Mouse (Mus musculus): Measurements from ENCODE around the gene Rgs9.
A peak's percentile ranks its signal among the peaks of the same experiment; 100 is the strongest.

Rgs9 gene

DNA sequence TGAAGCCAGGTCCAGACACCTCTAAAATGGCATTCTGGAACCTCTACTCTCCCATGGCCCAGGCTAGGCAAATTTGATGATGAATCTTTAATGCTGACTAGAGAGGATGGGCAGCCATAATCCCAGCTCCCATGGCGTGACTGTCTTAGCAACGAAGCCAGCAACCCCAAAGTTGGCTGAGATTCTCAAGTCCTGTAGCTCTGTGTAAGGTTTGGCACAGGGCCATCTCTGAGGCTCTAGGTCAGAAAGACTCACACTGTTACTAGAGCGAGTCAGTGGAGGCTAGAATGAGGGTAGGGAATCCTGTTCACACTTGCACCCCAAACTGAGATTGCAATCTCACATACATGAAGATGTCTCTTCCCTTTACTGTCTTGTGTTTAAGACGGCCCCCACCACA, 57.8 kb downstream of the Rgs9 start:
- DNase-seq (ENCODE audit: low spot score in 2 of 2): no peak

DNA sequence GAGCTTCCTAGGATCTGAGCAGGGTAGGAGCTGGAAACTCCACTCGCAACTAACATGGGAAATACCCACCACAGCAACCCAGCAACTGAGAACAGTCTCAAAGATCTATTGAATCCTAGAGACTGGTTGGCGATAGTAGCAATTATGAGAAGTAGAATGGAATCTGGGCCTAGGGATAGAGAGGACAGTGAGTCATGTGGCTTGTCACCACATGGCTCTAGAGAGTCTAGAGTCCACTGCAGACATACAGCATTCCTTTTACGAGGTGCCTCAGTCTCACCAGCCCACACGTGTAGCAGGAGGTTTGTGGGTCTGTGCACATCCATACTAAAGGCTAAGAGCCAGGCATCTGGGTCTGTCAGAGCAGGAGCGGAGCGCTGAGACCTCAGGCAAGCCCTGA, 59.3 kb downstream of the Rgs9 start:
- no peak for DNase-seq (ENCODE audit: low spot score in 2 of 2)

DNA sequence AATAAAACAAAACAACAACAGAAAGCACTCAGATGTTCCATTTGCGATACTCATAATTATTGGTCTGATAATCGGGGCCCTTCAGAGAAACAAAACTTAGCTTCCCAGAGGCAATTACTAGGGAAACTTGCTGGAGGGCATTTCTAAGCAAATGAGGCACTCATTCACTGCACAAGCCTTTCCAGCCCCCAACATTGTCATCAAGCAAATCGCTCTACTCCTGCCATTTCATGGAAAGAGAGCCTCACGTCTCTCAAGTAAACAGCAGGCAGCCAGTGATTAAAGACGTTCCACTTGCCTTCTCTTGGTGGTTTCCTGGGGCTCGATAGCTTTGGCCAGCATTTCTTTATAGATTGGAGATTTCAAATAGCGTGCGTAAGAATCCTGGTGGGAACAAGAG, 60.1 kb downstream of the Rgs9 start:
- DNase-seq (ENCODE audit: low spot score in 2 of 2): no peak

DNA sequence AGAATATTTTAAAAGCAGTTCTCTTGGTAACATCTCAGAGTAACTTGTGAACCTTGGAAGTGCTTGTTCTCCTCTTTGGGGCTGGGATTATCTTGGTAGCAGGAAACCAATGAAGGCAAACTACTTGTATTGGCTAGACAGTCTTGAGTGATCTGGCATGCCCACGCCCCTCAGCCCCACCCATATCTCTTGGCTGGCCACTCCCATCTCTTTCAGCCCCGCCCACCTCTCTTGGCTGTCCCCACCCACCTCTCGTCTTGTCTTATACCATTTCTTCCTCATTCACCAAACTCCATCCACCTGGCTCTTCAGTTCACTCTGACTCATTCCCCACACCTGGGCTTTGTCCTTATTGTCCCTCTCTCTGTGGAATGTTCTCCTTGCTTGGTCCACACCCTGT, 64.3 kb downstream of the Rgs9 start:
- DNase-seq (ENCODE audit: low spot score in 2 of 2): no peak

DNA sequence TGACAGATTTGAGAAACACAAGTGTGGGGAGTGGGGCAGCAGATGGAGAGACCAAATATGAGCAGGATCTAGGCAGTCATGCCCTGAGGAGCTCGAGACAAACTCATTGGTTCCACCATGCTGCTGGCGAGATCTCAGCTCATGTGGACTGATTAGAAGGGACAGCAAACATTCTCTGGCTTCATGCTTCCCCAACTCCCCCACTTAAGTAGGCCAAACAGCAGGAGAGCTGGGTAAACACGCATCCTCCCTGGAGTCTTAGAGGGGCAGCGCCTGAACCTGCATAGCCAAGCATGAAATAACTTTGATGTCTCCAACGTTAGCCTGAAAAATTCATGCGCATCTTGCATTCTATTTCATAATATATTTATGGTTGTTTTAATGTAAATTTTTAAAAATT, 65.1 kb downstream of the Rgs9 start:
- no peak for DNase-seq (ENCODE audit: low spot score in 2 of 2)

DNA sequence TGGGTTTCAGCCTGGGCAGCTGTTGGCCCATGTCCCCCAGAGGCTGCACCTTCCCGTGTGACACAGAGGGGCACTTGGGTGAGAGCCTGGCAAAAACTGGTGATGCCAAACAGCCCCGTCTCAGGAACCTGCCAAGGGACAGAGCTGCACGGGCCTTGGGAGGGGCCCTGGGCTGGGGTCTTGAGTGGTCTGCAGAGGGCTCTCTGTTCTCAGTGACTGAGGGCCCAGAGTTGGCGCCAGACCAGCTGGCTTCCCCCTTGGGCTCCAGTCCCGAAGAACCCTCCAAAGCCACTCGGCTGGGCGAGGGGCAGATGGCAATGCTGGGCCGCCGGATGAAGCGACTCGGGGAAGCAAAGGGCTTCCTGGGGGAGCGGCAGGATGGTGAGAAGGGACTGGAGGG, 70.8 kb downstream of the Rgs9 start:
- DNase-seq (ENCODE audit: low spot score in 2 of 2): peak in 1 of 2 experiments; percentile 55

DNA sequence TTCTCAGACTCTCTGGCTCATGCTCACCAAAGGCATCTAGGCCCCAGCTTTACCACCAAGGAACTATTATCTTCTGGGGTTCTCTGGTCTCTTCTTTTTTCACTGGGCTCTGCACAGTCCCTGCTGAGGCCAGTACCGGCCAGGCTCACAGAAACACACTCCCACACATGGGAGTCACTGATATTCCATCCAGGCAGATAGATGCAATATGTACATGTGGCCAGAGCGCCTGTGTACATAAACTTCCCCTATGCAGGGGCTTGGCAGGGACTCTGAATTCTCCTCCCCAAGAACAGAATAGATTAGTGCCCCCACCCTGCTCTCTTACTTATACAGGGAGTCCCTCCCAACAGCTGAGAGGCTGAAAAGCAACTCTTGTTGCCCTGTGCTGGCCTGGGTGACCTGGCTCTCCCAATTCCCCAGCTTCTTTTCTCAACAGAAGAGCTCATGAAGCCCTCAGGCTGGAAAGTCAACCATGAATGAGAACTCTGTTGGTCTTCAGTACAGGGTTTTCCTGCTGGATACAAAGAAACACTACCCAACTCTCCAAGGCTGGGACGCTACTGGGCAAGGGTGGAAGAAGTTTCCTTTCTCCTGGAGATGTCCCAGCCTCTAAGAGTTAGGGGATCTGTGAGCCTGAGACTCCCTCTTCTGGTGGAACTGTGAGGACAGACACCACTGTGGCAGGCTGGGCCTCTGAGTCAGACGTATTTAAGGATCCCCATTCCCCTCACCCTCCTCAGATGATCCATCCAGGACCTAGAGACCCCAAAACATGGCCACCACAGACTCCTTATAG, 76.5 kb downstream of the Rgs9 start:
- DNase-seq (ENCODE audit: low spot score in 2 of 2): peak in 1 of 2 experiments; percentile 57

DNA sequence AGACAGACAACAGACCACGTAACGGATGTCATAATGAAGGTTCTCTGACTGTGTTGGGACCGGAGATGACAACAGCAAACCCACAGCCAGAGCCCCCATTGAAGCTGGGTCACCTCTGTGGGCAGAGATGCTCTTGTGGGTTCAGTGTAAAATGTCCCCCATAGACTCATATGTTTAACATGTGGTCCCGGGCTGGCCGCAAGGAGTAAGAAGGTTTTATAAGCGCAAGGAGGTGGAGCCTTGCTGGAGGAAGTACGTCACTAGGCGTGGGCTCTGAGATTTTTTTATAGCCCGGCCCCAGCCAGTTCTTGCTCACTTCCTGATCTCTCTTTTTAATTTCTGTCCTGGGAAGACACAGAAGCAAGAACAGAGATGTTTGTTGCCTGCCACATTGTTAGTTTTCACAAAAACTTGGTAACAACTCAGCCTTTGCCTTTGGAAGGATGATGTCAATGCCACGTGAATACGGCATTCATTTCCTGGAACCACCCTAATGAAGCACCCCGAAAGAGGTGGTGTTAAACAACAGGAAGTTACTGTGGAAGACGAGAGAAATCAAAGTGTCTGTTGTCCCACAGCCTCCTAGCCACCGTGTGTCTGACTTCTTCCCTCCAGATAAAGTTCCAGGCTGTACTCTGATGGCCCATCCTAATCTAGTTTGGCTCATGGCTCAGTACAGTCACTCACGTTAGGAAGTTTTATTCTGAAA, 79.1 kb downstream of the Rgs9 start:
- DNase-seq (ENCODE audit: low spot score in 2 of 2): no peak

DNA sequence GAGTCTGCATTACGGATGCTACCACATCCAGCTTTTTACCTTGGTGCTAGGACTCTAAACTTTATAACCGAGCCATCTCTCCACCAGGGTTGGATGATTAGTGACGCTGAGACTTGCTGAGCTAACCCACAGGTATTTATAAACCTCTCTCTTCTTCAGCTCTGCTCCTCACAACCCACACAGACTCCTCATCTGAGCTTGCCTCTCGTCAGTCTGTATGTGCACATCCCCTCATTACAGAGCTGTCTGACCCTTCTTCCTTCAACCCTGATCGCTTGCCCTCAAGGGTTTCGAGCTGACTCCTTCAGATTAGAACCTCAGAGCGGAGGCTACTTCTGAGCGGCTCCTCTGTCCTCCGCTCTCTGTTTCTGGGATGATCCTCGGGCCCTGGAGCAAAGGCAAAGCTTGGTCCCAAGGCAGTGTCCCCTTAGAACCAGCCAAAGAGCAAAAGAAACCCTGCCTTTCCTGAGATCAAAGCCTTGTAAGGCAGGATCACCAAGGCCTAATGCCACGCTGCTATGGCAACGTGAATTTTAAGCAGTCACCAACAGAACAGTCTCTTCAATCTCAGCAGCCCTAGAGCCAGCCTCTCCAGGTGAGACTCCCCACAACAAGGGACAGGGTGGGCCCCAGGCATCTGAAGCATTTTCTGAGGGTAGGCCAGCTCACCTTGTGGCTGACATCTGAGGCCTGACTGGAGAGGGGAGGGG, 79.9 kb downstream of the Rgs9 start:
- DNase-seq (ENCODE audit: low spot score in 2 of 2): peak; percentile 37 to 62

DNA sequence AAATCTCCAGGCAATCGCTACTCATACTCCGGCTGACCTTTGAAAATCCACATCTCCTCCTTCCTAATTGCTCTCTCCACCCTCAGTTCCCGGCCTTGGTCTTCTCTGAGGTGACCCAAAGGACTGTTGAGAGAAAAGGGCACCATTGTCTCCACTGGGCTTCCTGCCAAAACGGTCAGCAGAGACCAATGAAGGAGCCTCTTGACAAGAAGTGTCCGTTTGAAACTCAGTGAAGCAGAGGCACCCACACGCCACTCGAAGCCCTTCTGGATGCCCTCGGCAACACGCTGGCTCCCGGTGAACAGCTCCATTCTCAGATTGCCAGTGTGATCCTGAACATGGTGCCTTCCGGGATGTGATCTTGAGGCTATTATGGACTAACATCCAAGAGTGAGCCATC, 87.2 kb downstream of the Rgs9 start:
- peak; percentile 55 to 61 for DNase-seq (ENCODE audit: low spot score in 2 of 2)

DNA sequence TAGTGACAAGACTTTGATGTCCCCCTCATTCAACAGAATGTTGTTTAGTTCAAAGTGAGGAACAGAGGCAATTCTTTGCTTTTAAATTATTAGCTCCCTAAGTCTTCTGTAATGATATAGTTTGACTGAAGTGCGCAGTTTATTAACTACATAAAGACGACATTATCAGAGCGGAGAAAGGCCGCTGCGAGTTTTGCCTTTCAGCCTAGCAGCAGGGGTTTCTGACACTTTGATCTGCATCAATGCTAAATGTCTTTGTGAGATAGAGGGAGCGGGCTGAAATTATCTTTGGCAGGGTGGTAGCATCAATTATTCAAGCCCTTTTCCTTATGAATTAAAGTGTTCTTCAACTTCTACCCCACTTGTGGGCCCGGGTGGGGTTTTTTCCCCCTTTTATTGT, 87.6 kb downstream of the Rgs9 start:
- no peak for DNase-seq (ENCODE audit: low spot score in 2 of 2)

DNA sequence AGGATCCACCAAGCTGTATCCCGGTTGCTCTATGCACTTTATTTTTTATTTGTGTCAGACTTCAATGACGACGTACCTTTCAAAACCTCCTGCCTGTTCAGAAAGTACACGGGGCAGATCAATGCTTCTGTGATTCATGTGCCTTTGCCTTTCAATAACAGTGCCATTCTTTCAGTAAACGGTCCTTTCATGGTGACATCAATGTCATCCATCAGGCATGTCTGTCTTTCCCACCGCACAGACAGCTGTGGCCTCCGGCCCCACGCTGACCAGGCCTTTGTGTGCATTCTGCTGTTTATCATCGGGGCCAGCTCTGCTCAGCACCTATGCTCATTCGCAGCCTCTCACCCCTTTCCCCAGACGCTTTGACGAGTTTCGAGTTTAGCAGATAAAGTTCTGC, 91.2 kb downstream of the Rgs9 start:
- DNase-seq (ENCODE audit: low spot score in 2 of 2): no peak

DNA sequence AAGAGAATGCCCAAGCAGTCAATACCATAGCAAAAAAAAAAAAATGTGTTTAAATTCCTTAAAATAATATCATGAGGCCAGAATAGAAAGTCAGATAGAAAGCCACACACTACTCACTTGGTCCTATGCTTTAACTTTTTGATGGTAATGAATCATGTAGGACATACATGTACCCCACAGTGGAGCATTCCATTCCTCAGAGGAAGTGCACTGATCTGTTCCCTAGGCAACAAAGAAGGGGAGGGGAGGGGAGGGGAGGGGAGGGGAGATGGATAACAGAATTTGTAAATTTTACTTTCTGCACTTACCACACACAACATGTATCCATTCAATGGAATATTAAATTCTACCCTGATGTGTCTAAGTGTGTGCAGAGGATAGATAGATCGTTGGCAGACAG, 91.9 kb downstream of the Rgs9 start:
- no peak for DNase-seq (ENCODE audit: low spot score in 2 of 2)

DNA sequence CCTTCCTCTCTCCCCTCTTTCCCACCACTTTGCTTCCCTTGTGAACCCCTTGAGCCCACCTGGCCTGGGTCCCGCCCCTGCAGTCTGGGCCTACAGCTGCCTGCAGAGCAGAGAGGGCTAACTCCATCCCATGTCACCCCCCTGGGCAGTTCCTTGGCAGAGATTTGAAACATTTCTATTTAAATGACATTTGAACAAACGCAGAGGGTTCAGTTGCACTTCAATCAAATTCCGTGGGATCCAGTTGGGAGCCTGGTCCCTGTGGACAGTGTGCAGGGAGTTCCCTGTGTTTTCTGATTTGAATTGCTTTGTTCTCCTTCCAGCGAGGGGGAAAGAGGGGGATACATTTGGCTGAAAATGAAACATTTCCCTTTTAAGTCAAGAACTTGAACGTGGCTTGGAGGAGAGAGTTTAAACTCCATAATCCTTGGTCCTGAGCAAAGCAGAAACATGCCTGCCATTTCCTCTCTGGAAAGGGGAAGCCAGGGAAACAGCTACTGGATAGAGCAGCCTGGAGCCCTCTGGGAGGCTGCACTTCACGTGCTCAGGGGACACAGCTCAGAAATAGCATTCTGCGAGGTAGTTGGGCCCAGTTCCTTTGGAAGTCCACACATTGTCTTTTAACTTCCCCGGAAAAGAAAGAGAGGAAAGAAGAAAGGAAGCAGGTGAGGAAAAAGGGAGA, 98.2 kb downstream of the Rgs9 start:
- no peak for DNase-seq (ENCODE audit: low spot score in 2 of 2)

DNA sequence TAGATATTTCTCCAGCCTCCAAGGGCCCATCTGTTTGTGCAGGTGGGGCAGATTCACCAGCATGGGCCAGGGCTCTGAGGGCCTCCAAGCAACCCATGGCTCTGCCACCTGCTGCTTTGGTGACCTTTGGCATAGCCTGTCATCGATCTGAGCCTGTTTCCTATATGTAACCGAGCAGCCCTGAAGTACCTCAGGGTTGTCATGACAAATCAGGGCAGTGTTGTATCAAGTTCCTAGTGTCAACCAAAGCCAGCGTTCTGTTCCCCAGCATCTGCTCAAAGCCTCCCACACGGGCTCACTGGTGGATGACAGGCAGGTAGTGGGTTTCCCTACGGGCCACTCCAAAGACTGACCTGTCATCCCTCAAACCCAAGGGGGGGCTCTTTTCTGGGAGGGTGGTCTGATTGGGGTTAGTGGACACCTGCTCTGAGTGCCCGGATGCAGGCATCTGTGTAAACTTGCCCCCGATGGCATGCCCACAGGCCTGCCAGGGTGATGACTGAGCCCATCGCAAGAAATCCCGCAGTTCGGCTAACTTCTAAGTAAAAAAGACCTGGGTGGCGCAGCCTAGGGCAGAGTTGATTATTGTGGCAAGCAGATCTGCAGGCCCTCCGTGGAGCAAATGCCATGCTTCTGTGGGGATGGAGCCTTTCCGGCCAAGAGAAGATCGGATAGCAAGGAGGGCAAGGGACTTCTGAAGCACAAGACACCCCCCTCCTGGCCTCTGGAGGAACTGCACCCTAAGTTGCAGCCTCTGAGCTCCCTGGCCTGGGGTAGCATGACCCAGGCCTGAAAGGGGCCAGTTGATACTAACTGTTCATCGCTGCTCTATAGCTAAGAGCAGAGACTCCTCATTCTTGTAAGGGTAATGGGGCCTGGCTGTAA, 105.0 kb downstream of the Rgs9 start:
- DNase-seq (ENCODE audit: low spot score in 2 of 2): peak; percentile 54 to 74

DNA sequence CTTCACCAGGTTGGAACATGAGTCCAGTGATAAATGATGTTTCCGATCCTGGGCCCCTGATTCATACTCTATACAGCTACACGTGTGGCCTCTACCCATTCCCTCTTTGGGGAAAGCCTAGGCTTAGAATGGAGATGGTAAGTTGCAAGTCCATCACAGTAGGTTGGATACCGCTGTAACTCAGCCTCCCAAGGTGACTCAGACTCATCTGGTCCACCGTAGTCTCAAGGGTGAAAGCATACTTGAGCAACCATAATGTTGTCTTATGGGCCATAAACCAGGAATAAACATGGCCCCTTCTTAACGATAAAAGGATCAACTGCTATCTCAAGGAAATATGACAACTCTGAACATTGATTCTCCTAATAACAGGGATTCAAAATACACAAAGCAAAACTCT, 109.7 kb downstream of the Rgs9 start:
- no peak for DNase-seq (ENCODE audit: low spot score in 2 of 2)

DNA sequence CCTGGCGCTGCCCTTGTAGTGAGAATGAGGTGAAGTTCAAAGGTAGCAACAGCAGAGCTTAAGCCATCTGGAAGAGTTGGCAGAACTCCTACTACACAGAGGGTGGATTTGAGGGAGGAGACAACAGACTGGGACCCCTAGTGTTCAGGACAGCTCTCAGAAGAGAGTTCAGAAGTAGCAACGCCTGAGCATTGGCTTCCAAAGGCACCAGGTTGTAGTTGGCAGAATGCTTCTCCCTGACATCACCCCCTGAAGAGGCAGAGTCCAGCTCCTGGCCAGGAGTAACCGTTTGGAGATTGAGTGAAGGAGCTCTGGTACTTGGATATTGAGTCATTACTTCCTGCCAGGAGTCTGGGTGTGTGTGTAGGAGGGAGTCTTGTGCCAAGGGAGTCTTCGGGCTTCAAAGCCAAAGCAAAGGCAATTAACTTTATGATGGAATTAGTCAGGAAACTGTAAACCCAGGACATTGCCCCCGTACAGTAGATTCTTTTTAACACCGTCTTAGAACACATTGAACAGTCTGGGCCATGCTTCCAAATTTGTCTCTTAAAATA, 110.2 kb downstream of the Rgs9 start:
- DNase-seq (ENCODE audit: low spot score in 2 of 2): no peak

DNA sequence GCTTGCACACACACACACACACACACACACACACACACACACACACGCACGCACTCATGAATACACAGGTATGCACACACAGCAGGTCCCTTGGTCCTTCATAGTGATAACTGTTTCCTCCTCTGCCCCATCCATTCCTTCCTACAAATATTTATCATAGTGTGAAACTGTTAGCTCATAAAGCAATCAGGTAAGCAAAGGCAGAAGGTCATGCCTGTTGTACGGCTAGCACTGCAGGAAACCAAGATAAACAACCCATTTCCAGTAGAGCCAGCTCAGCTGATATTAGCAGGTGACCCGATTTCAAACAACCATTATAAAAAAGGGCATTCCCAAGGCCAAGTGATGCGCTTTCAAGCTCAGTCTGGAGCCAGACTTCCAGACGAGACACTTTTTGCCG, 116.8 kb downstream of the Rgs9 start:
- DNase-seq (ENCODE audit: low spot score in 2 of 2): no peak

DNA sequence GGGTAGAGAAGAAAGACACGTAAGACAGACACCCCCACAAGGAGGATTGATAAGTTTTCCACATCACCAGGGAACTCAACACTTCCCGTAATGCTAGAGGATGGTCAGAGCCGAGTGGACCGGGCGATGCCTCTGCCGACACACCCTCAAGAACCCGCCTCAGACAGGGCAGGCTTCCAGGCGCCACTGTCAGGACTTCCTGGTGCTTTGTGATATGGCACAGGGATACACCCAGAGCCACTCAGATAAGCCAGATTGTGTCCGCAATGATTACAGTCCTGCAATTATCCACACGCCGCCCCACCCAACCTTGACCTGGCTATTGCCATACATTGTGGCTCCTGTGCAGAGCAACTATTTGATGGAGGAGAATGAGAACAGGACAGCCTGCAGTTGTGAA, 117.6 kb downstream of the Rgs9 start:
- DNase-seq (ENCODE audit: low spot score in 2 of 2): no peak

DNA sequence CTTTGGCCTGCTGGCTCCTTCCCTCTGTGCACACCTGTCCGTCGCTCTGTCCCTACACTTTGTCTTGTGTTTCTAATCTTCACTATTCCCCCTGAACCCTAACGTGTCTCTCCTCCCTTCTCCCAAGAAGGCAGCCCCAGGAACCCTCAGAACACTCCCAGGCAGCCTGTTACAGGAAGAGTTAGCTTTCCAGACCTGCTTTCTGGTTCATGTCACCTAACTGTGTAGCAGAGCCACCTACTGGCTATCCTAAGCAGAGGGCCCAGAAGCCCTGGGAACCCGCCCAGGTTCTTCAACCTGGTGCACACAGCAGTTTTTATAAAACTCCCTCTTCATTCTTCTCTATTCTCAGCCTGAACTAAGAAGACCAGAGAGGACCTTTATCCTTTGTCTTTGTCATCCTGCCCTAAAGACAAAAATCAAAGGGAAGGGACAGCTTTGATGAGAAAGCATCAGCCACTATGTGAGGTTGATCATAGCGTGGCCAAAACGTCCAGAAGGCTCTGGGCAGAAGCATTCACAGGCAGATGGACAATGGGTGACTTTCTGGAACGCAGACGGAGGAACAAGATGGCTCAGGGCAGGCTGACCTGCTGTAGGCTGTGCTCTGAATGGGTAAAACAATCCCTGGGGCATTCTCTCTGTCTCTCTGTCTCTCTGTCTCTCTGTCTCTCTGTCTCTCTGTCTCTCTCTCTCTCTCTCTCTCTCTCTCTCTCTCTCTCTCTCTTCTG, 119.0 kb downstream of the Rgs9 start:
- DNase-seq (ENCODE audit: low spot score in 2 of 2): peak; percentile 74
